Mouse (Mus musculus) heart, postnatal 0 days (tissue): ENCODE results near the gene Lrfn2.

Experiments used
- CTCF ChIP-seq: IDR thresholded peaks from 2 replicates; pipeline ENCODE4 v1.5.1; 2016; ENCODE audit warnings: antibody characterized with exemption, control low read depth, low read depth
- EP300 ChIP-seq: IDR thresholded peaks from 2 replicates; pipeline ENCODE4 v1.6.1; 2016; ENCODE audit warnings: antibody characterized with exemption, low read depth

DNA sequence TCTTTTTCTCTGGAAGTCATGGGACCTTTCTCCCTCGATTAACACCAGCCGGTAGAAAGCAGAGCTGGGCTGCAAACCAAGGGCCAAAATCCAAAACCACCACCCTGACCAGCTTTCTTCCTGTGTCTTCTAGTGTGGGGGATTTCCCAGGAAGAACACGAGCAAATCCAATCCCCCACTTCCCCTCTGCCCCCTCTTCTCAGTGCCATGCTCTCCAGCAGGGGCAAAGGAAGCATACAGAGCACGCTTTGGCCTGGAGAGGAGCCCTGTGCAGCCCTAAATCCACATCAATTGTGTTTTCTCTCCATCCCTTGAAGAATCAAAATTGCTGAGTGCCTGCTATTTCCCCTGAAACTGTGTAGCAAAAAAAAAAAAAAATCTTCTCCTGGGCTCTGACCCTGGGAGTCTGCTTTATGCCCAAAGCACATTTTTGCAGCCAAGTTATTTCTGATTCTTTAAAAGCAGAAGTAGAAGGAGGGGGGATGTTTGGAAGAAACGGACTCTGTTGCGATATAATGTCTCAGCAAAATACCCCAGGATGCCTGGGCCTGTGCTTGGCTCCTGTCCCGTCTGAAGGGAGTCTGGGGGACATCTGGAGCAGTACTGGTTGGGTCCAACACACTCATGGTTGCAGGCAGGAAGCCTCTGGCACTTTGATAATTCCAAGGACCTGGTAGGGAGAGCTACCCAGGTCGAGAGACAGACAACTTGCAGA lies 86.8 kb downstream of the Lrfn2 start:
- TF ChIP-seq CTCF (no peak), EP300 (no peak)
